Mouse (Mus musculus) CH12.LX (cell line): ENCODE measurements around the gene 1700057G04Rik. TPM values are rescaled to one million over a fixed set of nuclear protein-coding genes. Genes with fewer than 3 reads are reported as not detected.

Experiments used
- DNase-seq: peaks from one replicate; pipeline ENCODE4 v3.0.0-alpha.2; 2013; ENCODE audit errors: extremely low read depth
- H3K27ac ChIP-seq: 2 replicates; pipeline ENCODE4 v1.5.1; 2012; ENCODE audit warnings: low read depth, mild to moderate bottlenecking, control low read depth, moderate library complexity; ENCODE audit not compliant: insufficient read depth
- H3K27me3 ChIP-seq: replicated peaks from 2 replicates; pipeline ENCODE3; 2012; ENCODE audit warnings: inconsistent platforms
- H3K36me3 ChIP-seq, 2 experiments: replicated peaks in 1 of 2; 2 replicates each; pipeline versions ENCODE3 to v1.6.1; 2012; ENCODE audit warnings: inconsistent platforms in 1 of 2, low read length in 1 of 2, mild to moderate bottlenecking in 1 of 2, mixed read lengths in 1 of 2, moderate library complexity in 1 of 2; ENCODE audit not compliant: control insufficient read depth in 1 of 2, insufficient read depth in 1 of 2
- H3K4me1 ChIP-seq, 2 experiments: 2 replicates each; pipeline ENCODE4 v1.6.1; 2012; ENCODE audit warnings: inconsistent platforms in 1 of 2, moderate library complexity in 1 of 2; ENCODE audit not compliant: insufficient read depth in 2 of 2, control insufficient read depth in 1 of 2
- H3K4me2 ChIP-seq: 2 replicates; pipeline ENCODE4 v1.6.1; 2012; ENCODE audit warnings: low read depth, mild to moderate bottlenecking, control low read depth; ENCODE audit not compliant: poor library complexity, insufficient read depth, severe bottlenecking
- H3K4me3 ChIP-seq, 3 experiments: fragments of 150-350 bp in 1 of 3; sonication (generic) in 1 of 3; replicated peaks in 1 of 3; 2 replicates each; pipeline versions ENCODE3 to v1.5.1; 2011 to 2012; ENCODE audit warnings: low read depth in 2 of 3, low read length in 2 of 3, mild to moderate bottlenecking in 2 of 3, moderate library complexity in 2 of 3, control low read depth in 1 of 3, improper control_type of control experiment in 1 of 3, inconsistent platforms in 1 of 3, mixed read lengths in 1 of 3; ENCODE audit not compliant: poor library complexity in 1 of 3
- H3K79me2 ChIP-seq: replicated peaks from 2 replicates; pipeline ENCODE4 v1.6.1; 2012; ENCODE audit warnings: mild to moderate bottlenecking, moderate library complexity; ENCODE audit not compliant: control insufficient read depth, poor library complexity, insufficient read depth, severe bottlenecking; ENCODE audit errors: extremely low read depth
- H3K9ac ChIP-seq: 2 replicates; pipeline ENCODE4 v1.6.1; 2012; ENCODE audit warnings: low read depth, mild to moderate bottlenecking, control low read depth, moderate library complexity; ENCODE audit not compliant: insufficient read depth
- H3K9me3 ChIP-seq: replicated peaks from 2 replicates; pipeline ENCODE3; 2012; ENCODE audit warnings: low read length, inconsistent platforms, mixed read lengths
- BHLHE40 ChIP-seq: IDR thresholded peaks from 2 replicates; pipeline ENCODE4 v1.6.1; 2011; ENCODE audit warnings: mild to moderate bottlenecking, low read depth, low read length, improper control_type of control experiment
- CHD1 ChIP-seq: IDR thresholded peaks from 2 replicates; pipeline ENCODE4 v1.6.1; 2012; ENCODE audit warnings: low read depth, low read length, improper control_type of control experiment, inconsistent platforms
- CHD2 ChIP-seq: IDR thresholded peaks from 2 replicates; pipeline ENCODE4 v1.6.1; 2011; ENCODE audit warnings: low read length, improper control_type of control experiment
- CTCF ChIP-seq, 2 experiments: IDR thresholded peaks in 1 of 2; conservative IDR thresholded peaks in 1 of 2; 2 replicates each; pipeline ENCODE4 v1.5.1; 2011 to 2012; ENCODE audit warnings: low read depth in 2 of 2, low read length in 2 of 2, improper control_type of control experiment in 1 of 2, inconsistent platforms in 1 of 2, mild to moderate bottlenecking in 1 of 2, moderate library complexity in 1 of 2
- E2F4 ChIP-seq: IDR thresholded peaks from 2 replicates; pipeline ENCODE4 v1.6.1; 2011; ENCODE audit warnings: low read depth, low read length, improper control_type of control experiment; ENCODE audit not compliant: insufficient replicate concordance
- ETS1 ChIP-seq: conservative IDR thresholded peaks from 2 replicates; pipeline ENCODE4 v1.6.1; 2012; ENCODE audit warnings: low read depth, mild to moderate bottlenecking, inconsistent platforms, low read length, improper control_type of control experiment, moderate library complexity
- HCFC1 ChIP-seq: IDR thresholded peaks from 2 replicates; pipeline ENCODE4 v1.6.1; 2012; ENCODE audit warnings: low read depth, mild to moderate bottlenecking, inconsistent platforms, low read length, improper control_type of control experiment
- IRF4 ChIP-seq: IDR thresholded peaks from 2 replicates; pipeline ENCODE4 v1.6.1; 2014; ENCODE audit warnings: low read depth, mild to moderate bottlenecking, inconsistent platforms, low read length, improper control_type of control experiment
- JUN ChIP-seq: IDR thresholded peaks from 2 replicates; pipeline ENCODE4 v1.6.1; 2011; ENCODE audit warnings: low read depth, mild to moderate bottlenecking, low read length, improper control_type of control experiment, moderate library complexity; ENCODE audit not compliant: insufficient read depth
- MAFK ChIP-seq: IDR thresholded peaks from 2 replicates; pipeline ENCODE4 v1.6.1; 2011; ENCODE audit warnings: low read length, improper control_type of control experiment; ENCODE audit not compliant: insufficient replicate concordance
- MAX ChIP-seq: IDR thresholded peaks from 2 replicates; pipeline ENCODE4 v1.6.1; 2011; ENCODE audit warnings: low read length, improper control_type of control experiment
- MAZ ChIP-seq: IDR thresholded peaks from 2 replicates; pipeline ENCODE4 v1.6.1; 2012; ENCODE audit warnings: low read depth, mild to moderate bottlenecking, inconsistent platforms, low read length, improper control_type of control experiment, moderate library complexity
- MEF2A ChIP-seq: IDR thresholded peaks from 2 replicates; pipeline ENCODE4 v1.6.1; 2014; ENCODE audit warnings: low read depth, mild to moderate bottlenecking, inconsistent platforms, low read length, improper control_type of control experiment, borderline replicate concordance
- MXI1 ChIP-seq: IDR thresholded peaks from 2 replicates; pipeline ENCODE4 v1.6.1; 2011; ENCODE audit warnings: mild to moderate bottlenecking, low read depth, low read length, improper control_type of control experiment
- POLR2A ChIP-seq: IDR thresholded peaks from 2 replicates; pipeline ENCODE4 v1.6.1; 2011; ENCODE audit warnings: low read depth, mild to moderate bottlenecking, improper control_type of control experiment, low read length
- RAD21 ChIP-seq: IDR thresholded peaks from 2 replicates; pipeline ENCODE4 v1.6.1; 2011; ENCODE audit warnings: low read depth, mild to moderate bottlenecking, low read length, improper control_type of control experiment, moderate library complexity
- RCOR1 ChIP-seq: conservative IDR thresholded peaks from 2 replicates; pipeline ENCODE4 v1.6.1; 2012; ENCODE audit warnings: low read depth, mild to moderate bottlenecking, inconsistent platforms, low read length, improper control_type of control experiment
- SMC3 ChIP-seq: IDR thresholded peaks from 2 replicates; pipeline ENCODE4 v1.6.1; 2011; ENCODE audit warnings: low read depth, low read length, improper control_type of control experiment
- TBP ChIP-seq: conservative IDR thresholded peaks from 2 replicates; pipeline ENCODE4 v1.6.1; 2011; ENCODE audit warnings: low read depth, low read length, improper control_type of control experiment
- TCF12 ChIP-seq: IDR thresholded peaks from 2 replicates; pipeline ENCODE4 v1.6.1; 2014; ENCODE audit warnings: low read depth, mild to moderate bottlenecking, inconsistent platforms, low read length, improper control_type of control experiment
- UBTF ChIP-seq: IDR thresholded peaks from 2 replicates; pipeline ENCODE4 v1.6.1; 2012; ENCODE audit warnings: low read depth, mild to moderate bottlenecking, inconsistent platforms, low read length, improper control_type of control experiment, moderate library complexity
- USF1 ChIP-seq: IDR thresholded peaks from 2 replicates; pipeline ENCODE4 v1.6.1; 2014; ENCODE audit warnings: low read depth, mild to moderate bottlenecking, inconsistent platforms, low read length, improper control_type of control experiment
- ZC3H11A ChIP-seq: IDR thresholded peaks from 2 replicates; pipeline ENCODE4 v1.6.1; 2012; ENCODE audit warnings: low read depth, mild to moderate bottlenecking, inconsistent platforms, low read length, improper control_type of control experiment
- ZKSCAN1 ChIP-seq: IDR thresholded peaks from 2 replicates; pipeline ENCODE4 v1.6.1; 2012; ENCODE audit warnings: low read depth, inconsistent platforms, low read length, improper control_type of control experiment, borderline replicate concordance
- ZMIZ1 ChIP-seq: IDR thresholded peaks from 2 replicates; pipeline ENCODE4 v1.6.1; 2012; ENCODE audit warnings: low read depth, mild to moderate bottlenecking, inconsistent platforms, low read length, improper control_type of control experiment
- ZNF384 ChIP-seq: IDR thresholded peaks from 2 replicates; pipeline ENCODE4 v1.6.1; 2012; ENCODE audit warnings: low read depth, low read length, improper control_type of control experiment, inconsistent platforms
- dilution Hi-C: fragments of 300-500 bp; cut with MboI; formaldehyde crosslinking; loops from 2 replicates; pipeline ENCODE4 v1.14.3; 2020; ENCODE audit warnings: low sequenced_read_pairs; ENCODE audit not compliant: extremely low pct_unique_long_range_greater_than_20kb, extremely low pct_ligation_motif_present
- in situ Hi-C: fragments of 300-500 bp; cut with MboI; formaldehyde crosslinking; loops from 3 replicates; pipeline ENCODE4 v1.14.3; 2019; ENCODE audit warnings: low sequenced_read_pairs, low pct_ligation_motif_present, low pct_unique_long_range_greater_than_20kb, mixed read lengths
- polyA plus RNA-seq: library from polyadenylated mRNA; unstranded; fragments of >175 nt; gene quantifications from 2 replicates; pipeline ENCODE4 v1.2.1, GENCODE M21; 2012; ENCODE audit warnings: low read depth; ENCODE audit not compliant: insufficient read length
- total RNA-seq, 2 experiments: library from RNA; depleted of rRNA; stranded (reverse); fragments of 300-350 nt in 1 of 2; fragments of >200 nt in 1 of 2; gene quantifications; 2 replicates each; pipeline ENCODE4 v1.2.3; 2012 to 2014

1700057G04Rik gene
- total and polyA plus RNA-seq, 3 experiments, result not detected

DNA sequence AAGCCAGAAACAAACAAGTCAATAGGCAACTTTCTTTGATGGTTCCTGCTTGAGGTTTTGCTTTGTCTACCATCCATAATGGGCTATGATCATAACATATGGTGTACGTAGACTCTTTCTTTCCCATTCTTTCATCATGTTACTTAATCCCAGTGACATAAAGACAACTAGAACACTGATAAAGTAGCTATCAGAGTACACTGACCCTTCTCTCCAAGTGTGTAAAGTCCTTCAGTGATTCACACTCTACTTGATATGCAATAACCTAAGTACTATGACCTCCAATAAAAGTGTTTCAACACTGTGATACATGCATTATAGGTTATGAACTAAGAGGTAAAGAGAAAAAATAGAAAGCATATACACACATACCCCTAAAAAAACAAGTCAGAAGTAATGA, 27.9 kb downstream of the 1700057G04Rik start:
- H3K4me1 ChIP-seq, result no peaks in the 10 kb centered on the region; a peak in 1 of 4 replicates
- no peak overlapping the region for H3K4me2 ChIP-seq
- no peak overlapping the region for H3K9ac ChIP-seq
- dilution Hi-C loops (no loop called here), in situ Hi-C loops (no loop called here)
- H3K4me3 ChIP-seq, result no peak overlapping the region
- H3K36me3 ChIP-seq, result no peaks in the 10 kb centered on the region
- no peaks in the 10 kb centered on the region for H3K9me3 ChIP-seq
- H3K79me2 ChIP-seq, result no peaks in the 10 kb centered on the region
- H3K27me3 ChIP-seq, result no peaks in the 10 kb centered on the region
- no peak overlapping the region for H3K27ac ChIP-seq
- DNase-seq, result no peak
- TF ChIP-seq IRF4, result no peak
- no peak for TF ChIP-seq TBP
- no peak for TF ChIP-seq CHD2
- no peak for TF ChIP-seq POLR2A
- no peak for TF ChIP-seq RCOR1
- no peak for TF ChIP-seq MEF2A
- TF ChIP-seq HCFC1, result no peak
- no peak for TF ChIP-seq ZKSCAN1
- TF ChIP-seq E2F4, result no peak
- TF ChIP-seq USF1, result no peak
- TF ChIP-seq MAX, result no peak
- no peak for TF ChIP-seq SMC3
- no peak for TF ChIP-seq ZNF384
- TF ChIP-seq JUN, result no peak

DNA sequence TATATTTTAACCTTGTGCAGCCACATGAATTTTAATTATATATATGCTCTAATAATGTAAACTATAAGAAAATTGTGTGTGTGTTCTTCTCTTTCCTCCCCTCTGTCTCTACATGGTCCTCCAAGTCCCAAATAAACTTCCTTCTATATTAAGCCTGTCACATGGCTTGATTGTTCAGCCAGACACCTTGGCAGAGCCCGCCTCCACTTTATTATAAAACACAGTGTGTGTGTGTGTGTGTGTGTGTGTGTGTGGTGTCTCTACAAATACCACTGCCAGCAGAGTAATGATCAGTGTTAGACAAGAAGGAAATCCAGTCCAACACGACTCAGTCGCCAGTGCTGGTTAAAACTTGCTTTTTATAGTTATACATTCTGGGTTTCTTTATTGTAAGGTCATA, 28.5 kb downstream of the 1700057G04Rik start:
- Histone ChIP-seq H3K4me1 (no peaks in the 10 kb centered on the region; a peak in 1 of 4 replicates), H3K27ac (no peak overlapping the region), H3K79me2 (no peaks in the 10 kb centered on the region), H3K4me2 (no peak overlapping the region), H3K9me3 (no peaks in the 10 kb centered on the region), H3K36me3 (no peaks in the 10 kb centered on the region)
- dilution Hi-C loops, result no loop called here
- no peak for DNase-seq
- TF ChIP-seq ZC3H11A (no peak), MXI1 (no peak)
- TF ChIP-seq, all 38 proteins: peak for 0
- H3K9ac ChIP-seq, result no peak overlapping the region
- no peaks in the 10 kb centered on the region for H3K27me3 ChIP-seq
- H3K4me3 ChIP-seq, result no peak overlapping the region
- in situ Hi-C loops, result no loop called here

DNA sequence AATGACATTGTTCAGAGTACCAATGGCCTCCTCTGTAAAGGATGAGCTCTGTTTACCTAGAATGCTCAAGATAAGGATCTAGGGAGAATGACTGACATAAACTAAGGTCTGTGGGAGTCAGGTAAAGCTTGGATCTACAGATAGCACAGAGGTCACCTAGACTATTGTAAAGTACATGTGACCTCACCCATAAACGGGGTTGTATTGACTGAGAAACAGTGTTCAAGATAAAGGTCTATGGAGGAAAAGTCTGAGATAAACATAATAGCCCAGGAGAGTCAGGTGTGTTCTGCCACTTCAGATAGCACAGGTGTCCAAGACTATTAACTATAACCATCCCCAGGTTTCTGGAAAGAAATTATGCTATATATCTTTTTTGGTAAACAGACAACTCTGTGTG, 29.8 kb downstream of the 1700057G04Rik start:
- TF ChIP-seq RAD21, result no peak
- TF ChIP-seq ZMIZ1, result no peak
- no peak for TF ChIP-seq CHD1
- TF ChIP-seq SMC3, result no peak
- no peak for TF ChIP-seq MAFK
- TF ChIP-seq CTCF (conservative IDR thresholded peaks at IDR 0.05 in 1 of 2, IDR thresholded peaks at IDR 0.05 in 1 of 2; ENCODE audit: low read depth in 2 of 2, low read length in 2 of 2), result no peak
- no peak for TF ChIP-seq RCOR1
- no peak for TF ChIP-seq UBTF
- no peak for TF ChIP-seq MAZ
- TF ChIP-seq CHD2, result no peak
- no peak for TF ChIP-seq ETS1
- TF ChIP-seq BHLHE40, result no peak
- TF ChIP-seq HCFC1, result no peak
- TF ChIP-seq IRF4, result no peak
- no peak for TF ChIP-seq MEF2A
- TF ChIP-seq TCF12, result no peak
- TF ChIP-seq ZKSCAN1, result no peak
- H3K4me2 ChIP-seq, result no peak overlapping the region
- no peaks in the 10 kb centered on the region for H3K79me2 ChIP-seq
- no peaks in the 10 kb centered on the region for H3K4me1 ChIP-seq
- no peak overlapping the region for H3K4me3 ChIP-seq
- H3K36me3 ChIP-seq, result no peaks in the 10 kb centered on the region
- in situ Hi-C loops (no loop called here), dilution Hi-C loops (no loop called here)
- DNase-seq, result no peak
- no peaks in the 10 kb centered on the region for H3K27me3 ChIP-seq
- no peak overlapping the region for H3K9ac ChIP-seq
- no peaks in the 10 kb centered on the region for H3K9me3 ChIP-seq
- H3K27ac ChIP-seq, result no peak overlapping the region
